Mouse (Mus musculus): ENCODE results near the gene Cdh6. TPM values are rescaled to one million over a fixed set of nuclear protein-coding genes. Genes with fewer than 3 reads are reported as not detected.

Cdh6 gene
- polyA plus RNA-seq, 1 experiment: 0.42 TPM

DNA sequence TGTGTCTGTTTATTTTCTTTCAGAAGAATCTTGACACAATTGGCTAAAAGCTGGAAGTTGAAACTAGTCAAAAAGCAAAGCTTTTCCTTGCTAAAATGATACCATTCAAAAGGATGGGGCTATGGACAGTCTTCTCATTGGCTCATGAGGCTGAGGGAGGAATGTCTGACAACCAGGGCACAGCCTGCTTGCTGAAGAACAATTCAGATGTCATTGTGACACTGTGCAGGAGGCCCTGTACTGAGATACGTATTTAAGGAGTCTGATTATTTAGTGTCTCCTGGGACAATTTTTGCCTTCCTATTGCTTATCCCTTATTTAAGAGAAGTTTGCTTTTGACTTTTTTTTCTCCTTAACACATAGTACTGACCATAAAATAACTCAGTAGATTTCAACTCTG lies 22.8 kb upstream of the Cdh6 start:
- Histone ChIP-seq H3K4me1 (ENCODE audit: control insufficient read depth, insufficient read depth, low read length) (no peaks in the 10 kb centered on the region), H3K27ac (ENCODE audit: control insufficient read depth, insufficient read depth, low read depth, low read length, poor library complexity) (no peak overlapping the region), H3K4me3 (replicated peaks; ENCODE audit: control insufficient read depth, low read depth, low read length) (no peak overlapping the region)
- 71% methylated on average over 1 of the region's 1 CpGs for WGBS
- TF ChIP-seq POLR2A (IDR thresholded peaks at IDR 0.05; ENCODE audit: borderline replicate concordance, control insufficient read depth, low read depth, low read length): no peak
- no peak for TF ChIP-seq CTCF (IDR thresholded peaks at IDR 0.05; ENCODE audit: control insufficient read depth, insufficient read depth, low read length)

DNA sequence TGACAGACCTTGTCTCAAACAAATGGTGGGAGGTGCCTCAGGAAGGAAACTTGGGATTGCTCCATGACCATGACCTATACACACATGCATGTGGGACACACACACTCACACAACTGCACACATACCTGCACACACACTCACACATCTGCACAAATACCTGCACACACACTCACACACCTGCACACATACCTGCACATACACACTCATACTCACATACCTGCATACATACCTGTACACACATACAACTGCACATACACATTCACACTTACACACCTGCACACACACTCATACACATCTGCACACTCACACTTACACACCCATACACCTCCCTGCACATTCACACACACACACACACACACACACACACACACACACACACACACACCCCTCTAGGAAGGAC lies 20.6 kb upstream of the Cdh6 start:
- Histone ChIP-seq H3K4me3 (replicated peaks; ENCODE audit: control insufficient read depth, low read depth, low read length) (no peak overlapping the region), H3K4me1 (ENCODE audit: control insufficient read depth, insufficient read depth, low read length) (no peaks in the 10 kb centered on the region), H3K27ac (ENCODE audit: control insufficient read depth, insufficient read depth, low read depth, low read length, poor library complexity) (no peak overlapping the region)
- TF ChIP-seq POLR2A (IDR thresholded peaks at IDR 0.05; ENCODE audit: borderline replicate concordance, control insufficient read depth, low read depth, low read length) (no peak), CTCF (IDR thresholded peaks at IDR 0.05; ENCODE audit: control insufficient read depth, insufficient read depth, low read length) (no peak)

DNA sequence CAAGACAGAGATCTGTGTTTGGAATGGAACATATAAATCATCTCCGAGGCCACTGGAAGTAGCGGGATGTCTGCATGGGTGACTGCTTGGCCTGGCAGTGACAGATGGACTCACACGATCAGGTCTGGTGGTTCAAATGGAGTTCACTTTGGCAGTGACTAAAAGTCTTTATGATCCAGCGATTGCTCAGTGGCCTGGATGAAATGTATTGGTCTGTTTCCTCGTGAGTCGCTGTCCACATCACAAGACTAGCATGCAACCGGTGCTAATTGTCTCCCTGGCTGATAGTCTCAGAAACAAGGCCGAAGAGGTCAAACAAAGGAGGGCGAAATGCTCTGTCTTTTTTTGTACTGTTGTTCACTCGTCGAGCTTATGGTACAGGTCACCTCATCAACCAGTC lies 19.6 kb upstream of the Cdh6 start:
- TF ChIP-seq POLR2A (IDR thresholded peaks at IDR 0.05; ENCODE audit: borderline replicate concordance, control insufficient read depth, low read depth, low read length): no peak
- no peak for TF ChIP-seq CTCF (IDR thresholded peaks at IDR 0.05; ENCODE audit: control insufficient read depth, insufficient read depth, low read length)
- H3K4me1 ChIP-seq (ENCODE audit: control insufficient read depth, insufficient read depth, low read length): no peaks in the 10 kb centered on the region
- no peak overlapping the region for H3K4me3 ChIP-seq (replicated peaks; ENCODE audit: control insufficient read depth, low read depth, low read length)
- H3K27ac ChIP-seq (ENCODE audit: control insufficient read depth, insufficient read depth, low read depth, low read length, poor library complexity): no peak overlapping the region
- WGBS: 82% methylated on average over 11 of the region's 11 CpGs

GRCm38 (mm10) chr15:13183661-13184060 lies 10.2 kb upstream of the Cdh6 start:
- Histone ChIP-seq H3K4me1 (ENCODE audit: control insufficient read depth, insufficient read depth, low read length) (no peaks in the 10 kb centered on the region), H3K27ac (ENCODE audit: control insufficient read depth, insufficient read depth, low read depth, low read length, poor library complexity) (no peak overlapping the region), H3K4me3 (replicated peaks; ENCODE audit: control insufficient read depth, low read depth, low read length) (no peak overlapping the region)
- 75% methylated on average over 5 of the region's 5 CpGs for WGBS
- TF ChIP-seq POLR2A (IDR thresholded peaks at IDR 0.05; ENCODE audit: borderline replicate concordance, control insufficient read depth, low read depth, low read length) (no peak), CTCF (IDR thresholded peaks at IDR 0.05; ENCODE audit: control insufficient read depth, insufficient read depth, low read length) (no peak)

GRCm38 (mm10) chr15:13181430-13181829 lies 8.0 kb upstream of the Cdh6 start:
- no peaks in the 10 kb centered on the region for H3K4me1 ChIP-seq (ENCODE audit: control insufficient read depth, insufficient read depth, low read length)
- 80% methylated on average over 8 of the region's 8 CpGs for WGBS
- TF ChIP-seq POLR2A (IDR thresholded peaks at IDR 0.05; ENCODE audit: borderline replicate concordance, control insufficient read depth, low read depth, low read length): no peak
- TF ChIP-seq CTCF (IDR thresholded peaks at IDR 0.05; ENCODE audit: control insufficient read depth, insufficient read depth, low read length): no peak
- H3K4me3 ChIP-seq (replicated peaks; ENCODE audit: control insufficient read depth, low read depth, low read length): no peak overlapping the region
- no peak overlapping the region for H3K27ac ChIP-seq (ENCODE audit: control insufficient read depth, insufficient read depth, low read depth, low read length, poor library complexity)

DNA sequence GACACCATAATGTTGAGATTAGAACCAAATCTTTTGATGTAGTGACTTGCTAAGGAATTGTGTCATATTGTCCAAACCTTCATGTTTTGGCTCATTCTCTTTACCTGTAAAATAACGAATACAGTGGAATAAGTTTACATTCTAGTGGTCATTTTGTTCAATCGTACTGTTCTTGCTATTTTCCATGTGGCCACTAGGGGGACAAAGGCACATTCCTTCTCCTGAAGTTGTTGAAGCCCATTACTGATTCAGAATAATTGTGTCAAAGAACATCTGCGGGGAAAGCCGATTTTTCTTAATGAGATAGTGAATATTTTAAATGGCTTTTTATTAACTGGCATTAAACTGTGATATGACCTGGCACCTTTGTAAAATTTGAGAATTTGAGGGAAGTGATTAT lies 7.5 kb upstream of the Cdh6 start:
- Histone ChIP-seq H3K27ac (ENCODE audit: control insufficient read depth, insufficient read depth, low read depth, low read length, poor library complexity) (no peak overlapping the region), H3K4me1 (ENCODE audit: control insufficient read depth, insufficient read depth, low read length) (no peaks in the 10 kb centered on the region), H3K4me3 (replicated peaks; ENCODE audit: control insufficient read depth, low read depth, low read length) (no peak overlapping the region)
- 18% methylated on average over 4 of the region's 4 CpGs for WGBS
- TF ChIP-seq POLR2A (IDR thresholded peaks at IDR 0.05; ENCODE audit: borderline replicate concordance, control insufficient read depth, low read depth, low read length): no peak
- no peak for TF ChIP-seq CTCF (IDR thresholded peaks at IDR 0.05; ENCODE audit: control insufficient read depth, insufficient read depth, low read length)

DNA sequence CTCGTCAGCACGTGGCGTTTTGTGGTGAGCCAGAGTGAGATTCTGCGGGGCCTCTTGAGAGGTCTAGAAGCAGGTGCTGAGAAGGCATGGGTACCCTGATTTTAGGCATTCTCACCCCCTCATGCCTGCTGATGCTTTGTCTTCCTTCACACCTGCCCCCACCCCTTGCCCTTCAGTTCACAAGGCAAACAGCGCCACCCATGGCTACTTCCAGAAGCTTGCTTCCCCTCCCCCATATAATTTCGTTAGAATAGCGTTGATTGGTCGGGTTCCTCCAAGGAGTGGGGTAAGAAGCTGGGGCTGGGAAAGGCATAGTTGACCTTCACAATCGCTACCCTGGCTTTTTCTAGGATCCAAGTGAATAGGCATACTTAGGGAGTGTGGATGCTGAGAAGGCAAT lies 2.5 kb upstream of the Cdh6 start:
- WGBS: 11% methylated on average over 9 of the region's 9 CpGs
- Histone ChIP-seq H3K27ac (ENCODE audit: control insufficient read depth, insufficient read depth, low read depth, low read length, poor library complexity) (no peak overlapping the region), H3K4me1 (ENCODE audit: control insufficient read depth, insufficient read depth, low read length) (no peaks in the 10 kb centered on the region), H3K4me3 (replicated peaks; ENCODE audit: control insufficient read depth, low read depth, low read length) (no peak overlapping the region)
- TF ChIP-seq POLR2A (IDR thresholded peaks at IDR 0.05; ENCODE audit: borderline replicate concordance, control insufficient read depth, low read depth, low read length) (no peak), CTCF (IDR thresholded peaks at IDR 0.05; ENCODE audit: control insufficient read depth, insufficient read depth, low read length) (no peak)

DNA sequence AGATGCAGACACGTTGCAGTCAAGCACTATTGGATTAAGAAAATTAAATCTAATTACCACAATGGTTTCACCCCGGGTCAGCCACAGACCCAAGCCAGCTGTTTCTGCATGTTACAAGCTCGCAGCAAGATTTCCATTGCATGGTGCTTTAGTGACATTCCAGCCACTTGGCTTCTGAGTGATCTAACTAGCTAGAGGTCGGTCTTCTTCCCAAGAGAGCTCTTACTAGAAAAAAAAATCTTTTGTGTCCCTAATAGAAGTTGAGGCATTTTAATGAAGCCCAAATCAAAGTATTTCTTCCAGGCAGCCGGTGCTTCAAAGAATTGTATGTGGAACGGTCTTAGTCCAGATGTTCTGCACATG lies 1.1 kb upstream of the Cdh6 start:
- TF ChIP-seq CTCF (IDR thresholded peaks at IDR 0.05; ENCODE audit: control insufficient read depth, insufficient read depth, low read length) (no peak), POLR2A (IDR thresholded peaks at IDR 0.05; ENCODE audit: borderline replicate concordance, control insufficient read depth, low read depth, low read length) (no peak)
- Histone ChIP-seq H3K27ac (ENCODE audit: control insufficient read depth, insufficient read depth, low read depth, low read length, poor library complexity) (no peak overlapping the region), H3K4me3 (replicated peaks; ENCODE audit: control insufficient read depth, low read depth, low read length) (no peak overlapping the region), H3K4me1 (ENCODE audit: control insufficient read depth, insufficient read depth, low read length) (no peaks in the 10 kb centered on the region)
- WGBS: 23% methylated on average over 6 of the region's 6 CpGs

DNA sequence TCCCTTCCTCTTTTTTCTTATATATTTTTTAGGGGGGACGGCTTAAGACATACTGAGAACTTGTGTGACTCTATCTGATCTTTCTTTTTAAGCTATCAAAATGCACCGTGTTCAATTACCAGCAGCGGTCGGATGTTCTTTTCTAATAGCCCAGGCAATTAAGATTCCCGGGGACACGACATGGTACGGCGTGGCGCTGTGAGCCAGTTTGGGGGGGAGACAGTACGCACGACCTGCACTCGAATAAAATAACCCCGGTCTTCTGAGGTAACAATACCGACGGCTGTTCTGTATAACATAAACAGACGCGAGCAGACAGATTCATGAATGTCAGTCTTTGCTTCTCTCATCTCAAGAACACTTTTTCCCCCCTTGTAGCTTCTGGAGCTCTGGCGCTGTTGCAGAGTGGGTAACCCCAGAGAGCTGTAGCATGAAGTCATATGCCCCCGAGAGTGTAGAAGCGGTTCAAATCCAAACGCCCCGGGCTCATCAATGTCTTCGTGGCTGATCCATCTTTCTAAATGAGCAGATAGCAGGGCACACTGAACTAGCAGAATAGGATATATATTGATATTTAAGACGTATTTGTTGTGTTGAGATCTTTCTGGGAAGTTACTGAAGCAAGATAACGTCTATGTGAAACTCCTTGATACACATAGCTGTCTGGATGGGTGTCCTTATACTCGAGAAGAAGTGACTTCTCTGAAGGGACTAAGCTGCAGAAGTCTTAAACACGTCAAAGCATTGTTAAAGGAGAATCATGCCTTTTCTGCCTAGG lies 554 bp upstream of the Cdh6 start:
- 3% methylated on average over 27 of the region's 27 CpGs for WGBS
- H3K4me3 ChIP-seq (replicated peaks; ENCODE audit: control insufficient read depth, low read depth, low read length): no peak overlapping the region

More for the DNA sequence above, 554 bp upstream of the Cdh6 start:
- no peaks in the 10 kb centered on the region for H3K4me1 ChIP-seq (ENCODE audit: control insufficient read depth, insufficient read depth, low read length)
- H3K27ac ChIP-seq (ENCODE audit: control insufficient read depth, insufficient read depth, low read depth, low read length, poor library complexity): no peak overlapping the region
- TF ChIP-seq POLR2A (IDR thresholded peaks at IDR 0.05; ENCODE audit: borderline replicate concordance, control insufficient read depth, low read depth, low read length) (no peak), CTCF (IDR thresholded peaks at IDR 0.05; ENCODE audit: control insufficient read depth, insufficient read depth, low read length) (no peak)

All from bone marrow, adult 2 months (tissue).